Mouse (Mus musculus): ENCODE results near the gene Nps.

- no peak for TF ChIP-seq CTCF (IDR thresholded peaks at IDR 0.05; ENCODE audit: borderline replicate concordance, insufficient read depth, low read length)
- TF ChIP-seq POLR2A (IDR thresholded peaks at IDR 0.05; ENCODE audit: low read depth, low read length): no peak
These were observed 18.5 kb upstream of the Nps start for GRCm38 (mm10) chr7:135240006-135240405.

All from embryonic fibroblast, embryonic 13.5 days (primary cell).